In the genomic region with DNA sequence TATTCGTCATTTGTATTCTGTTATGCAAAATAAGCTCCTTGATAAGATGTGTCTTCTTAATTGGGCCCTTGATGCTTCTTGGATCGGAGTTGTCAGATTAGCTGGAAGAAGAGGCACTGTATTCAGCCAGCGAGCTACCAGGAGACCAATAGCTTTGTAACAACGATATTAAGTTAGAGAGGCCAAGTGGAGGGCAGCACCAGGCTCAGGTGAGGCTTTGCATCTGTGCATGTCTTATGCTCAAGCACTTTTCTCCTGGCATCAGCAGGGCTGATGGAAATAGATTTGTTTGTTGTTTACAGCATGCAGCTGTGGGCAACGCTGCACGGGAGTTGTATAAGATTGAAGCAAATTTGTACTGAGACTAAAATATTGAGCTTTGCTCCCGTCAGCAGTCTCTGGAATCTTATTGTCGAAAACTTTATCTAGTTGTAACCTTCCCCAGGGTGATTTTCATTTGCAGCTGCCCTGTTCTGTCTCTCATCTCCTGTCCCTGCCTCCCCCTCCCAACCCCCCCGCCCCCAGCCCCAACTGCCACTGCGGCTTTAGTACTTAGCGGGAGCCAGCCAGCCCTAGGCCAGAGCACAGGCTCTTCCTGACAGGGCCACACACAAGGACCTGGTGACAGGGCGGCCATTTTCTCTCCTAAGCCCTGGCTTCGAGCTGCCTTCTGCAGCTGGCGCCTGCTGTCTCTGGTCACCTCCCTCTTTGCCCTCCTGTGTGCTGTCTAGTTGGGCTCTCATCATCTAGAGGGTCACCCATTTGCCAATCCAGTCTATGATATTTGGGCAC, we compare ENCODE assay signal across 13 mouse cellular contexts.
A peak's percentile ranks its signal among the peaks of the same experiment; 100 is the strongest.
DNase-seq lines count a peak whose midpoint lies in the region; ATAC-seq and TF ChIP-seq lines count a peak whose summit lies in the region.
"Had no signal": no experiment of that assay in that cellular context is flagged by ENCODE, and none has a peak within 500 bp of the region (broad histone marks: within the 10 kb centered on the region; RNA-seq: fewer than 3 reads in every experiment).

No protein-coding gene starts in this region.

- H3K27me3 ChIP-seq in heart, embryonic 16.5 days (ENCODE audit: control insufficient read depth, insufficient read depth, low read length), result no peaks in the 10 kb centered on the region
- H3K27me3 ChIP-seq in embryonic facial prominence, embryonic 14.5 days (replicated peaks; ENCODE audit: control insufficient read depth, insufficient read depth, low read length), result no peaks in the 10 kb centered on the region
- H3K27me3 ChIP-seq in midbrain, embryonic 11.5 days (ENCODE audit: control insufficient read depth, insufficient read depth, low read length), result no peaks in the 10 kb centered on the region
- no peaks in the 10 kb centered on the region for H3K27me3 ChIP-seq in cerebellum, adult 2 months (ENCODE audit: control insufficient read depth, insufficient read depth, low read length)

- peaks cover 23% of the 10 kb centered on the region for H3K4me1 ChIP-seq in heart, embryonic 16.5 days (ENCODE audit: control insufficient read depth, insufficient read depth, low read length)
- no peaks in the 10 kb centered on the region for H3K4me1 ChIP-seq in embryonic facial prominence, embryonic 14.5 days (ENCODE audit: control insufficient read depth, insufficient read depth, low read length)
- H3K4me1 ChIP-seq in midbrain, embryonic 11.5 days (ENCODE audit: control insufficient read depth, insufficient read depth, low read length), result no peaks in the 10 kb centered on the region
- H3K4me1 ChIP-seq in cerebellum, adult 2 months (ENCODE audit: control insufficient read depth, insufficient read depth, low read length), result no peaks in the 10 kb centered on the region

- WGBS in heart, embryonic 16.5 days, result 43% methylated on average over 14 of the region's 14 CpGs
- whole genome bisulfite sequencing in embryonic facial prominence, embryonic 14.5 days, result 61% methylated on average over 14 of the region's 14 CpGs
- WGBS in midbrain, embryonic 11.5 days, result 72% methylated on average over 14 of the region's 14 CpGs
- 56% methylated on average over 14 of the region's 14 CpGs for WGBS in cerebellum, adult 2 months

- TF ChIP-seq CTCF in cerebellum, adult 2 months (IDR thresholded peaks at IDR 0.05; ENCODE audit: borderline replicate concordance, insufficient read depth, low read depth, low read length), result no peak

- H3K27ac ChIP-seq in heart, embryonic 16.5 days (ENCODE audit: low read length), result 0 out of 2 replicates have a peak overlapping the region, but pooled peaks have one; percentile 21
- H3K27ac ChIP-seq in embryonic facial prominence, embryonic 14.5 days (replicated peaks; ENCODE audit: low read depth, low read length), result no peak overlapping the region
- H3K27ac ChIP-seq in midbrain, embryonic 11.5 days (ENCODE audit: low read depth, low read length), result no peak overlapping the region
- no peak overlapping the region for H3K27ac ChIP-seq in cerebellum, adult 2 months (ENCODE audit: insufficient read depth, low read length)

- H3K9ac ChIP-seq in heart, embryonic 16.5 days (ENCODE audit: low read length), result no peak overlapping the region
- H3K9ac ChIP-seq in embryonic facial prominence, embryonic 14.5 days (ENCODE audit: low read depth, low read length), result no peak overlapping the region
- no peak overlapping the region for H3K9ac ChIP-seq in midbrain, embryonic 11.5 days (ENCODE audit: low read length)
- H3K9ac ChIP-seq: liver, postnatal 0 days had no signal

- ATAC-seq in heart, embryonic 16.5 days (replicated peaks; ENCODE audit: extremely low read depth, insufficient read depth, low FRiP score), result 0 out of 2 replicates have a peak, but pooled peaks have one; percentile 52
- peak; percentile 79; the same call in 1 of the 2 replicates for ATAC-seq in embryonic facial prominence, embryonic 14.5 days (ENCODE audit: low read depth)
- peak; percentile 73 for ATAC-seq in midbrain, embryonic 11.5 days (ENCODE audit: low FRiP score)
- ATAC-seq: liver, postnatal 0 days; Patski had no signal

- no peaks in the 10 kb centered on the region for H3K36me3 ChIP-seq in heart, embryonic 16.5 days (ENCODE audit: control insufficient read depth, insufficient read depth)
- no peaks in the 10 kb centered on the region for H3K36me3 ChIP-seq in embryonic facial prominence, embryonic 14.5 days (ENCODE audit: control insufficient read depth, insufficient read depth, low read length)
- H3K36me3 ChIP-seq in midbrain, embryonic 11.5 days (ENCODE audit: control insufficient read depth, insufficient read depth, low read length), result no peaks in the 10 kb centered on the region

- no peaks in the 10 kb centered on the region for H3K9me3 ChIP-seq in heart, embryonic 16.5 days (replicated peaks; ENCODE audit: control insufficient read depth, low read length)
- H3K9me3 ChIP-seq in embryonic facial prominence, embryonic 14.5 days (ENCODE audit: control insufficient read depth, low read length), result no peaks in the 10 kb centered on the region
- H3K9me3 ChIP-seq in midbrain, embryonic 11.5 days (ENCODE audit: control insufficient read depth, low read length), result no peaks in the 10 kb centered on the region

- intact Hi-C loops in heart, postnatal 10 days (cut with DNase I), result no loop called here

- TF ChIP-seq POLR2A in cerebellum, adult 2 months (IDR thresholded peaks at IDR 0.05; ENCODE audit: borderline replicate concordance, insufficient read depth, low read length), result no peak

- no peak for DNase-seq in heart, postnatal 10 days
- peak; percentile 6 for DNase-seq in ZHBTc4 (ENCODE audit: low read depth, low spot score)
- peak; percentile 59 for DNase-seq in embryonic facial prominence, embryonic 14.5 days (ENCODE audit: low spot score)
- no peak for DNase-seq in midbrain, embryonic 11.5 days (ENCODE audit: low spot score, missing footprints)
- DNase-seq in c-Kit-positive CD71-positive TER-119-positive erythroid progenitor cells, embryonic 14.5 days (ENCODE audit: low spot score), result no peak
- DNase-seq in ovary, postnatal 10 days (ENCODE audit: low spot score), result no peak
- DNase-seq in cerebellum, adult 2 months, result no peak
- DNase-seq: adrenal gland, postnatal 25 days; cerebellum, adult 18-20 months; kidney, postnatal 10 days; liver, postnatal 0 days had no signal

- no peak overlapping the region for H3K4me2 ChIP-seq in heart, embryonic 16.5 days (ENCODE audit: low read depth, low read length)
- H3K4me2 ChIP-seq in embryonic facial prominence, embryonic 14.5 days (ENCODE audit: low read depth, low read length), result no peak overlapping the region
- no peak overlapping the region for H3K4me2 ChIP-seq in midbrain, embryonic 11.5 days

- H3K4me3 ChIP-seq in heart, embryonic 16.5 days (ENCODE audit: low read length), result no peak overlapping the region
- no peak overlapping the region for H3K4me3 ChIP-seq in embryonic facial prominence, embryonic 14.5 days (ENCODE audit: low read depth, low read length)
- no peak overlapping the region for H3K4me3 ChIP-seq in midbrain, embryonic 11.5 days (ENCODE audit: low read depth, low read length)
- no peak overlapping the region for H3K4me3 ChIP-seq in cerebellum, adult 2 months (replicated peaks; ENCODE audit: insufficient read depth, low read depth, low read length)

Comparison
In these comparisons a context has a peak if more than half of its experiments do, and no peak if none do; other contexts are left out.
1. DNase-seq: peak in ZHBTc4 (single experiment) and embryonic facial prominence, embryonic 14.5 days (single experiment); none in heart, postnatal 10 days (0 of 2), midbrain, embryonic 11.5 days (single experiment), c-Kit-positive CD71-positive TER-119-positive erythroid progenitor cells, embryonic 14.5 days (single experiment), ovary, postnatal 10 days (single experiment) and cerebellum, adult 2 months (0 of 2).
2. Peak in every context shown above with its lines, with median percentiles within 50 percentile points of each other: ATAC-seq.